Mouse (Mus musculus) erythroblast, embryonic 14.5 days (primary cell): ENCODE measurements around the gene Cytip. TPM values are rescaled to one million over a fixed set of nuclear protein-coding genes. Genes with fewer than 3 reads are reported as not detected.

Source experiments
- H3K27me3 ChIP-seq: 2 replicates; pipeline ENCODE4 v1.6.1; 2012; ENCODE audit warnings: inconsistent platforms; ENCODE audit not compliant: control insufficient read depth
- H3K36me3 ChIP-seq: 2 replicates; pipeline ENCODE4 v1.6.1; 2012; ENCODE audit warnings: mild to moderate bottlenecking, inconsistent platforms; ENCODE audit not compliant: control insufficient read depth
- H3K4me1 ChIP-seq: 2 replicates; pipeline ENCODE4 v1.6.1; 2012; ENCODE audit warnings: inconsistent platforms; ENCODE audit not compliant: control insufficient read depth
- H3K4me3 ChIP-seq: replicated peaks from 2 replicates; pipeline ENCODE3; 2012; ENCODE audit warnings: moderate library complexity, mild to moderate bottlenecking, inconsistent platforms
- H3K9me3 ChIP-seq: 2 replicates; pipeline ENCODE4 v1.6.1; 2012; ENCODE audit warnings: low read length, inconsistent platforms, mixed read lengths; ENCODE audit not compliant: control insufficient read depth
- GATA1 ChIP-seq: IDR thresholded peaks from 2 replicates; pipeline ENCODE4 v1.6.1; 2012; ENCODE audit warnings: low read length, inconsistent platforms, mixed read lengths
- TAL1 ChIP-seq: IDR thresholded peaks from 3 replicates; pipeline ENCODE4 v1.6.1; 2012; ENCODE audit warnings: low read length, inconsistent platforms, mixed read lengths
- polyA plus RNA-seq: library from polyadenylated mRNA; stranded (reverse); fragments of >175 nt; gene quantifications from 2 replicates; pipeline ENCODE4 v1.2.3, GENCODE M21; 2012

Gene Cytip
- polyA plus RNA-seq: not detected in 2 replicates

DNA sequence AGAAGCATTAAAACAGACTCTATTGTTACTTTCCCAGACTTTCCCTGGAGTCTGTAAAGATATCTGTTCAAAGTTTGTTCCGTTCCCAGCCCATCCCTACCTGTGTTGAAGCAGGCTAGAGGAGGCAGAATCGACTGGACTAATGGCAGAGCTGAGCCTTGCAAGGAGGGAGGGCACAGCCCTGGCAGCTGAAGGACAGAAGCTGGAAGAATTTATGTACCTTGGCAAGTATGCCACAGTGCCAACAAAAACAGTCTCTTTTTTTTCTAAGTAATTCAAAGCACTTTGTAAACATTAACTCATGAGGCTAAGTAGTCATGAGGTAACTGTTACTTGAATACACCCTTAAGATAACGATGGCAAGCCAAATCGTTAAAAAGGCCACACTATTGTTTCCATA, at the start of gene Cytip:
Gene Cytip, minus strand, starts transcription at position 187 of the 400 bp plus-strand sequence.
- Histone ChIP-seq H3K27me3 (no peaks in the 10 kb centered on the region), H3K36me3 (no peaks in the 10 kb centered on the region), H3K4me1 (no peaks in the 10 kb centered on the region), H3K4me3 (no peak within 1 kb of the TSS), H3K9me3 (no peaks in the 10 kb centered on the region)
- TF ChIP-seq TAL1 (no peak), GATA1 (no peak)

DNA sequence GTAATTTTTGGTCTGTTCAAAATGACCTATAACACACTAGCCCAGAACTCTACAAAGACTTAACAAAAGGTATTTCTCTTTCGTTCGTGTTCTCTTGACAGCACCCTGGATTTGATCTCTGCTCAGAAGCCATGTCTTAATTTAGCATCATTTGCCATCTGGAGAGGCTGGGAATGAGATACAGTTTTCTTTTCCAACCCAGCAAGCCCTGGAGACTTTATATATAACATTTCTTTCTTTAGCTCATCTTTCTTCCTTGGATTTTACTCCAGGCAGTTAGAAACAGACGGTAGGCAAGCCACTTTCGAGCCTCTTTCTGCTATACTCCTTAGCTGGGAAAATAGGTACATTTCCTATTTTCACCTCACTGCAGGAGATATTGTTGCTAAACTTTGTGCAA, 45.3 kb upstream of the Cytip start:
- Histone ChIP-seq H3K9me3 (no peaks in the 10 kb centered on the region), H3K4me1 (no peaks in the 10 kb centered on the region), H3K27me3 (no peaks in the 10 kb centered on the region), H3K4me3 (no peak overlapping the region), H3K36me3 (no peaks in the 10 kb centered on the region)
- TF ChIP-seq GATA1: no peak
- no peak for TF ChIP-seq TAL1

DNA sequence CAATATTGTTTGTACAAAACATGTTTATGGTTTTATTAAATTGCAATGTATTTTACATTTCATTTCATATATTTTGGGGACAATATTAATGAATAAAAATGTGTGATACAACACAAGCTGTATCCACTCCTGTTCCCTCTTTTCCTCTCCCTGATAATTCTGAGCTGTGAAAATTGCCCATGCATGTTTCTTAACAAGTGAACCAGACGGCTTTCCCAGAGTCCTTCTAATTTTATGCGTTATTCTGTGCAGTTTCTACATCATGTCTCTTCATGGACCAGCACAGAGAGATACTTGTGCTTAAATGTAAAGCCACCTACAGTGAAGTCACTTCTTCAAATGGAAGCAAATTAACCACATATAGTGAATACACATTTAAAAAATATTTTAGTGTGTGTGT, 42.2 kb upstream of the Cytip start:
- Histone ChIP-seq H3K9me3 (no peaks in the 10 kb centered on the region), H3K36me3 (no peaks in the 10 kb centered on the region), H3K4me1 (no peaks in the 10 kb centered on the region), H3K27me3 (no peaks in the 10 kb centered on the region), H3K4me3 (no peak overlapping the region)
- no peak for TF ChIP-seq GATA1
- no peak for TF ChIP-seq TAL1

DNA sequence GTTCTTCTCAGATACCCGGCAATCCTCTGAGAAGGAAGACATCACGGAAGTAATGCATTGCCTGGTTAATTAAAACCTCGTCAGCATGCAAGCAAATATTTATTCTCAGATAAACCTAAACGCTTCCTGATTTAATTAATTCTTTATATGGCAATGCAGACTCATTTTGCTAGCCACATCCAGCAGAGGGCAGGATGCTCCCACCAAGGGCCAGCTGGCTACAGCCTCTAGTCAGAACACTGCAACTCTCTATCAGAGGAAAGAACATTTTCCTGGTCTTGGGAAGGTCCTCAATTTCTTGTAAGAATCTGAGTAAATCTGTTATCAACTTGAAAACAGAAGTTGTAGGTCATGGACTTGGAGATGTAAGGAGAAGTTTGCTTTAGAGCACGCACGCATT, 4.1 kb upstream of the Cytip start:
- Histone ChIP-seq H3K36me3 (no peaks in the 10 kb centered on the region), H3K9me3 (no peaks in the 10 kb centered on the region), H3K4me3 (no peak overlapping the region), H3K4me1 (no peaks in the 10 kb centered on the region), H3K27me3 (no peaks in the 10 kb centered on the region)
- TF ChIP-seq TAL1 (no peak), GATA1 (no peak)

DNA sequence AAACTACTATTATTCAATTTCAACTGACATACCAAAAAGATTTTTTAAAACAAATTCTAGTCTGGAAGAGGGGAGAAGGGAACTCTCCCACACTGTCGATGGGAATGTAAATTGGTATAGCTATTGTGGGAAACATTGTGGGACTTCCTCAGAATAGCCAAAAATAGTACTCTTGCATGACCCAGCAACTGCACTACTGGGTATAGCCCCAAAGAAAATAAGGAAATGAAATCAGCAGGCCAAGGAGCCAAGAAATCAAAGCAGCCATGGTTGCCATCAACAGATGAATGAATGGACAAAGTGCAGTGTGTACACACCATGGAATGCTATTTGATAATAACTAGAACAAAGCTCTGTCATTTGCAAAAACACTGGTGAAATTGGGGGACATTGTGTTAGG, 1.5 kb upstream of the Cytip start:
- H3K4me3 ChIP-seq: no peak overlapping the region
- H3K36me3 ChIP-seq: no peaks in the 10 kb centered on the region
- no peaks in the 10 kb centered on the region for H3K4me1 ChIP-seq
- no peaks in the 10 kb centered on the region for H3K9me3 ChIP-seq
- H3K27me3 ChIP-seq: no peaks in the 10 kb centered on the region
- no peak for TF ChIP-seq TAL1
- TF ChIP-seq GATA1: no peak

DNA sequence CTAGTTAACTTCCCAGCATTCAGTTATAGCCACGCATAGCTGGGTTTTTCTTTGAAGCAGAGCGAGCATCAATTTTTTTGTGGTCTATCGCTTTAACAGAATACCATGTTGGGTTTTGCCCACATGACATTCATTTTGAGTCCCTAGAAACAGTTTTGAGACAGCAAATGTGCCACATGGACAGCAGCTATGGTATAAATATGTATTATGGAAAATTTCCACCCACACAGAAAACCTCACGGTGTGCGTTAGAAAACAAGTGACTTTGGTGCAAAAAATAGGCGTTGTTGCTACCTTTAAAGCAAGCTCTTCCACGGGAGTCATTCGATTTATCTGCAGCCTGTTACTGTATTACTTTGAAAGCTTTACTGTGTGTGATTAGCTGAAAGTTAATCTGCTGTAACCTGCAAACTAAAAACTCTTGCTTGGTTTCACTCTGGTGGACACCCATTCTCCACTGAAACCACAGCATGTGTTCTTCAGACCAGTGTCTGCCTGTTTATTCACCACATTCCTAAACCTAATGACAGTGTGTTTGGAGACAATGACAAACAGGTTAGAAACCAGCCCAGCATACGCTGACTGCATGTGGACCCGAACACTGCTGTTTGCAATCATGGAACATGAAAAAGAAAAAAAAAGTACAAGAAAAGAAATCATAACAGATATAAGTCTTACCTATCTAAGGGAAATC, 763 bp downstream of the Cytip start:
- Histone ChIP-seq H3K27me3 (no peaks in the 10 kb centered on the region), H3K4me1 (no peaks in the 10 kb centered on the region), H3K9me3 (no peaks in the 10 kb centered on the region), H3K4me3 (no peak overlapping the region), H3K36me3 (no peaks in the 10 kb centered on the region)
- TF ChIP-seq GATA1: no peak

DNA sequence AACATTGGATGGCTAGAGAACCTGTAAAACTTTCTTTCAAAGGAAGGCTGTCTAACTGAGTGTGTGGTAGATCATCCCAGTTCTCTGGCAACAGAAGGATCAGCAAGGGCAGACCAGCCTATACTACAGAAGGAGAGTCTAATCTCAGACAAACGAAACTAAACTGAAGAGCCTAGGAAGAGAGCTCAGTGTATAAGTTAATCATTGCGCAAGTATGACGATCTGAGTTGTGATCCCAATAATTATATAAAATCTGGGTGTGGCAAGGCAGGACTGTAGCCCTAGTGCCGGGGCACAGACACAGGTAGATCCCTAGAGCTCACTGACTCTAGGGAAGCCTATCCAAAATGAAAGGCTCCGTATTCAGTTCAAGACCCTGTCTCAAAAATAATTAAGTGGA, 3.2 kb downstream of the Cytip start:
- Histone ChIP-seq H3K36me3 (no peaks in the 10 kb centered on the region), H3K9me3 (no peaks in the 10 kb centered on the region), H3K27me3 (no peaks in the 10 kb centered on the region), H3K4me3 (no peak overlapping the region), H3K4me1 (no peaks in the 10 kb centered on the region)
- TF ChIP-seq GATA1 (no peak), TAL1 (no peak)

DNA sequence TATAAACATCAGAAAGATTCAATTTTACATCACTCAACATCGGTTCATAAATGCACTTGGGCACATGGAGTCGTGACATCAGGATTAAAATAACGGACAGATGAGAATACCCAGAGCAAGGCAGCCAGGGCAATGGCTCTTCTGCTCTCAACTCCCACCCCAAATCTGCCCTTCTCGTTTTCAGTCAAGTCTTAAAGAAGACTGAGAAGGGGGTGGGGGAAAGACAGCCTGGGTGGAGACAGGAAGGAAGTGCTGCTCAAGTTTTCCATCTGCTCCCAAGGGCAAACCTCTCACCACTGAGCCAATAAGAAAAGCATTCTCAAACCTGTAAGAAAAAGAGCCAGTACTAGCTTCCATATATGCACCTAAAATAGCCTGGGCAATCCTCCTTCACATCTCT, 5.8 kb downstream of the Cytip start:
- Histone ChIP-seq H3K4me3 (no peak overlapping the region), H3K4me1 (no peaks in the 10 kb centered on the region), H3K9me3 (no peaks in the 10 kb centered on the region), H3K36me3 (no peaks in the 10 kb centered on the region), H3K27me3 (no peaks in the 10 kb centered on the region)
- TF ChIP-seq GATA1 (no peak), TAL1 (no peak)

DNA sequence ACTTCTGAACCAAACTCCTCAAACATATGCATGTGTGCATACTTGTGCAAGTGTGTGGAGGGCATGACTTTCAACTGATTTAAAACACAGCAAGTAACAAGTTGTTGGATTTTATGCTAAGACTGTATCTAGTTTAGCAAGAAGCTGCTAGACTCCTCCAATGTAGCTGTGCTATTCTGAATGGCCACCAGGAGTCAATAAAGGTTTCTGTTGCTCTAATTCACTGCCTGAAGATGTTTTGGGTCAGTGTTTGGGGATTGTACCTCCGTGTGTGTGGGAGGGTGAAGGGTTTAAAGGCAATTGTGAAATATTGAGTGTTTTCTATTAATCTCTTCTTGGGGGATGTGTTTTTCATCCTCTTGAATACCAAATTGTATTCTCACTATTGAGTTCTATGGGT, 6.4 kb downstream of the Cytip start:
- Histone ChIP-seq H3K9me3 (no peaks in the 10 kb centered on the region), H3K36me3 (no peaks in the 10 kb centered on the region), H3K4me1 (no peaks in the 10 kb centered on the region), H3K27me3 (no peaks in the 10 kb centered on the region), H3K4me3 (no peak overlapping the region)
- TF ChIP-seq TAL1 (no peak), GATA1 (no peak)
